Mouse (Mus musculus) cortical plate, adult 2 months (tissue): ENCODE results near the gene Ifrd1.

Source experiments
- CTCF ChIP-seq: fragments of 200-500 bp; IDR thresholded peaks from 2 replicates; pipeline ENCODE4 v1.5.1; 2011; ENCODE audit warnings: mild to moderate bottlenecking, control low read depth, low read length; ENCODE audit not compliant: insufficient read depth; ENCODE audit errors: extremely low read depth
- POLR2A ChIP-seq: fragments of 200-500 bp; IDR thresholded peaks from 2 replicates; pipeline ENCODE4 v1.6.1; 2011; ENCODE audit warnings: mild to moderate bottlenecking, low read length, control low read depth; ENCODE audit not compliant: insufficient read depth; ENCODE audit errors: extremely low read depth

DNA sequence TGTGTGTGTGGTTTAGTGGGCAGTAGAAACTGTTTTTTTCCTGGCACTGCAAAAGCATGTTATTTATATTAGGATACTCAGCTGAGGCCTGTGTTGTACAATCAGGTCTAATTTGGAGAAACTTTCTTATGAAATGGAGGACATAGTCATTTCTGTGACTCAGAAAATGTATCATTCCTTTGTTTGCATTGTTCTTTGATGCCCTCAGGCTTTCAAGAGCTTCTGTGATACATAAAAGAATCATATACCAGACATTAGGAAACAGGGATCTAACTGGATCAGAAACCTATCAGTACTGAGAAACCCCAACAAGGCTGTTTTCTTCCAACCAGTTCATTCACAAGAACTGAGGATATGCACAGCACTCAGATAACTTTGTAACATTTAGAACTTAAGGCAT is 26.6 kb upstream of the Ifrd1 start:
- no peak for TF ChIP-seq CTCF
- no peak for TF ChIP-seq POLR2A
